Mouse (Mus musculus) CH12.LX (cell line): ENCODE results near the gene Pnpla8. TPM values are rescaled to one million over a fixed set of nuclear protein-coding genes. Genes with fewer than 3 reads are reported as not detected.

ENCODE experiments used
- DNase-seq: peaks from one replicate; pipeline ENCODE4 v3.0.0-alpha.2; 2013; ENCODE audit errors: extremely low read depth
- H3K27ac ChIP-seq: 2 replicates; pipeline ENCODE4 v1.5.1; 2012; ENCODE audit warnings: low read depth, mild to moderate bottlenecking, control low read depth, moderate library complexity; ENCODE audit not compliant: insufficient read depth
- H3K27me3 ChIP-seq: replicated peaks from 2 replicates; pipeline ENCODE3; 2012; ENCODE audit warnings: inconsistent platforms
- H3K36me3 ChIP-seq, 2 experiments: replicated peaks in 1 of 2; 2 replicates each; pipeline versions ENCODE3 to v1.6.1; 2012; ENCODE audit warnings: inconsistent platforms in 1 of 2, low read length in 1 of 2, mild to moderate bottlenecking in 1 of 2, mixed read lengths in 1 of 2, moderate library complexity in 1 of 2; ENCODE audit not compliant: control insufficient read depth in 1 of 2, insufficient read depth in 1 of 2
- H3K4me1 ChIP-seq, 2 experiments: 2 replicates each; pipeline ENCODE4 v1.6.1; 2012; ENCODE audit warnings: inconsistent platforms in 1 of 2, moderate library complexity in 1 of 2; ENCODE audit not compliant: insufficient read depth in 2 of 2, control insufficient read depth in 1 of 2
- H3K4me2 ChIP-seq: 2 replicates; pipeline ENCODE4 v1.6.1; 2012; ENCODE audit warnings: low read depth, mild to moderate bottlenecking, control low read depth; ENCODE audit not compliant: poor library complexity, insufficient read depth, severe bottlenecking
- H3K4me3 ChIP-seq, 3 experiments: fragments of 150-350 bp in 1 of 3; sonication (generic) in 1 of 3; replicated peaks in 1 of 3; 2 replicates each; pipeline versions ENCODE3 to v1.5.1; 2011 to 2012; ENCODE audit warnings: low read depth in 2 of 3, low read length in 2 of 3, mild to moderate bottlenecking in 2 of 3, moderate library complexity in 2 of 3, control low read depth in 1 of 3, improper control_type of control experiment in 1 of 3, inconsistent platforms in 1 of 3, mixed read lengths in 1 of 3; ENCODE audit not compliant: poor library complexity in 1 of 3
- H3K79me2 ChIP-seq: replicated peaks from 2 replicates; pipeline ENCODE4 v1.6.1; 2012; ENCODE audit warnings: mild to moderate bottlenecking, moderate library complexity; ENCODE audit not compliant: control insufficient read depth, poor library complexity, insufficient read depth, severe bottlenecking; ENCODE audit errors: extremely low read depth
- H3K9ac ChIP-seq: 2 replicates; pipeline ENCODE4 v1.6.1; 2012; ENCODE audit warnings: low read depth, mild to moderate bottlenecking, control low read depth, moderate library complexity; ENCODE audit not compliant: insufficient read depth
- H3K9me3 ChIP-seq: replicated peaks from 2 replicates; pipeline ENCODE3; 2012; ENCODE audit warnings: low read length, inconsistent platforms, mixed read lengths
- CTCF ChIP-seq, 2 experiments: IDR thresholded peaks in 1 of 2; conservative IDR thresholded peaks in 1 of 2; 2 replicates each; pipeline ENCODE4 v1.5.1; 2011 to 2012; ENCODE audit warnings: low read depth in 2 of 2, low read length in 2 of 2, improper control_type of control experiment in 1 of 2, inconsistent platforms in 1 of 2, mild to moderate bottlenecking in 1 of 2, moderate library complexity in 1 of 2
- EP300 ChIP-seq: IDR thresholded peaks from 2 replicates; pipeline ENCODE4 v1.6.1; 2011; ENCODE audit warnings: low read length, improper control_type of control experiment
- HCFC1 ChIP-seq: IDR thresholded peaks from 2 replicates; pipeline ENCODE4 v1.6.1; 2012; ENCODE audit warnings: low read depth, mild to moderate bottlenecking, inconsistent platforms, low read length, improper control_type of control experiment
- JUN ChIP-seq: IDR thresholded peaks from 2 replicates; pipeline ENCODE4 v1.6.1; 2011; ENCODE audit warnings: low read depth, mild to moderate bottlenecking, low read length, improper control_type of control experiment, moderate library complexity; ENCODE audit not compliant: insufficient read depth
- JUND ChIP-seq: conservative IDR thresholded peaks from 2 replicates; pipeline ENCODE4 v1.6.1; 2011; ENCODE audit warnings: low read depth, low read length, improper control_type of control experiment
- MEF2A ChIP-seq: IDR thresholded peaks from 2 replicates; pipeline ENCODE4 v1.6.1; 2014; ENCODE audit warnings: low read depth, mild to moderate bottlenecking, inconsistent platforms, low read length, improper control_type of control experiment, borderline replicate concordance
- RAD21 ChIP-seq: IDR thresholded peaks from 2 replicates; pipeline ENCODE4 v1.6.1; 2011; ENCODE audit warnings: low read depth, mild to moderate bottlenecking, low read length, improper control_type of control experiment, moderate library complexity
- SMC3 ChIP-seq: IDR thresholded peaks from 2 replicates; pipeline ENCODE4 v1.6.1; 2011; ENCODE audit warnings: low read depth, low read length, improper control_type of control experiment
- UBTF ChIP-seq: IDR thresholded peaks from 2 replicates; pipeline ENCODE4 v1.6.1; 2012; ENCODE audit warnings: low read depth, mild to moderate bottlenecking, inconsistent platforms, low read length, improper control_type of control experiment, moderate library complexity
- dilution Hi-C: fragments of 300-500 bp; cut with MboI; formaldehyde crosslinking; loops from 2 replicates; pipeline ENCODE4 v1.14.3; 2020; ENCODE audit warnings: low sequenced_read_pairs; ENCODE audit not compliant: extremely low pct_unique_long_range_greater_than_20kb, extremely low pct_ligation_motif_present
- in situ Hi-C: fragments of 300-500 bp; cut with MboI; formaldehyde crosslinking; loops from 3 replicates; pipeline ENCODE4 v1.14.3; 2019; ENCODE audit warnings: low sequenced_read_pairs, low pct_ligation_motif_present, low pct_unique_long_range_greater_than_20kb, mixed read lengths
- polyA plus RNA-seq: library from polyadenylated mRNA; unstranded; fragments of >175 nt; gene quantifications from 2 replicates; pipeline ENCODE4 v1.2.1, GENCODE M21; 2012; ENCODE audit warnings: low read depth; ENCODE audit not compliant: insufficient read length
- total RNA-seq, 2 experiments: library from RNA; depleted of rRNA; stranded (reverse); fragments of 300-350 nt in 1 of 2; fragments of >200 nt in 1 of 2; gene quantifications; 2 replicates each; pipeline ENCODE4 v1.2.3; 2012 to 2014

Pnpla8 gene
- total and polyA plus RNA-seq, 3 experiments, result 32.3 to 129 (median 63.7) TPM

GRCm38 (mm10) chr12:44181081-44181982 lies 39.8 kb upstream of the Pnpla8 start:
- dilution Hi-C loops, result no loop called here
- in situ Hi-C loops, result no loop called here
- DNase-seq, result peak; percentile 51
- Histone ChIP-seq H3K27ac (no peak overlapping the region), H3K36me3 (no peaks in the 10 kb centered on the region), H3K4me1 (peaks cover 0 to 2% of the 10 kb centered on the region in 2 experiments; a peak in 2 of 4 replicates), H3K27me3 (no peaks in the 10 kb centered on the region), H3K79me2 (no peaks in the 10 kb centered on the region), H3K4me2 (no peak overlapping the region; the same call in 1 of the 2 replicates), H3K9ac (peak overlapping the region; percentile 39; the same call in 1 of the 2 replicates), H3K4me3 (no peak overlapping the region), H3K9me3 (no peaks in the 10 kb centered on the region)
- peak; percentile 31 to 77; a peak in 3 of 4 replicates for TF ChIP-seq CTCF (conservative IDR thresholded peaks at IDR 0.05 in 1 of 2, IDR thresholded peaks at IDR 0.05 in 1 of 2; ENCODE audit: low read depth in 2 of 2, low read length in 2 of 2)
- no peak for TF ChIP-seq JUND
- no peak for TF ChIP-seq JUN
- TF ChIP-seq EP300, result no peak
- TF ChIP-seq RAD21, result peak; percentile 79
- TF ChIP-seq SMC3, result peak; percentile 47
- no peak for TF ChIP-seq HCFC1
- TF ChIP-seq MEF2A, result no peak
- TF ChIP-seq, all 38 proteins: peak for 3

- Histone ChIP-seq H3K9ac (no peak overlapping the region), H3K4me1 (no peaks in the 10 kb centered on the region), H3K4me3 (no peak overlapping the region), H3K27ac (no peak overlapping the region), H3K27me3 (no peaks in the 10 kb centered on the region), H3K36me3 (peaks cover 4 to 8% of the 10 kb centered on the region in 2 experiments), H3K4me2 (no peak overlapping the region), H3K9me3 (no peaks in the 10 kb centered on the region), H3K79me2 (no peaks in the 10 kb centered on the region)
- TF ChIP-seq UBTF, result no peak
- in situ Hi-C loops, result no loop called here
- dilution Hi-C loops, result no loop called here
- DNase-seq, result no peak
Observed at GRCm38 (mm10) chr12:44197873-44198525, 23.2 kb upstream of the Pnpla8 start.
